Mouse (Mus musculus) MEL (cell line): ENCODE measurements at regions not wholly inside any gene's neighbourhood (a gene's known extent, or its start where the extent isn't known, plus 50 kb on each side); places are given as distances from the start of the nearest gene placed in this dataset.
A peak's percentile ranks its signal among the peaks of the same experiment; 100 is the strongest.

Experiments
- DNase-seq: peaks from one replicate; pipeline ENCODE4 v3.0.0; 2011; ENCODE audit warnings: low read depth, low spot score
- H3K27ac ChIP-seq: 2 replicates; pipeline ENCODE4 v1.5.1; 2012; ENCODE audit warnings: low read depth, mild to moderate bottlenecking, control low read depth, low read length, moderate library complexity; ENCODE audit not compliant: control insufficient read depth
- H3K27me3 ChIP-seq, 2 experiments: fragments of 150-350 bp in 1 of 2; sonication (generic) in 1 of 2; 2 replicates each; pipeline ENCODE4 v1.6.1; 2012; ENCODE audit warnings: low read length in 2 of 2, mild to moderate bottlenecking in 2 of 2, improper control_type of control experiment in 1 of 2, moderate library complexity in 1 of 2; ENCODE audit not compliant: insufficient read depth in 2 of 2, control insufficient read depth in 1 of 2
- H3K36me3 ChIP-seq, 2 experiments: 2 replicates each; pipeline ENCODE4 v1.6.1; 2012 to 2014; ENCODE audit warnings: low read length in 2 of 2, improper control_type of control experiment in 1 of 2, inconsistent platforms in 1 of 2, mild to moderate bottlenecking in 1 of 2; ENCODE audit not compliant: insufficient read depth in 2 of 2, control insufficient read depth in 1 of 2
- H3K4me1 ChIP-seq, 2 experiments: fragments of 150-350 bp in 1 of 2; sonication (generic) in 1 of 2; 2 replicates each; pipeline ENCODE4 v1.6.1; 2012; ENCODE audit warnings: low read length in 2 of 2, improper control_type of control experiment in 1 of 2, mild to moderate bottlenecking in 1 of 2; ENCODE audit not compliant: insufficient read depth in 2 of 2, control insufficient read depth in 1 of 2
- H3K4me3 ChIP-seq, 2 experiments: fragments of 150-350 bp in 1 of 2; sonication (generic) in 1 of 2; 2 replicates each; pipeline ENCODE4 v1.5.1; 2012; ENCODE audit warnings: low read depth in 2 of 2, low read length in 2 of 2, mild to moderate bottlenecking in 2 of 2, moderate library complexity in 2 of 2, control low read depth in 1 of 2, improper control_type of control experiment in 1 of 2; ENCODE audit not compliant: control insufficient read depth in 1 of 2, insufficient read depth in 1 of 2
- H3K79me2 ChIP-seq: 2 replicates; pipeline ENCODE4 v1.6.1; 2012; ENCODE audit warnings: mild to moderate bottlenecking, low read length, moderate library complexity; ENCODE audit not compliant: control insufficient read depth, poor library complexity, insufficient read depth
- H3K9ac ChIP-seq: 2 replicates; pipeline ENCODE4 v1.6.1; 2012; ENCODE audit warnings: low read depth, mild to moderate bottlenecking, control low read depth, low read length, moderate library complexity; ENCODE audit not compliant: control insufficient read depth, poor library complexity, severe bottlenecking
- H3K9me3 ChIP-seq: fragments of 150-350 bp; sonication (generic); replicated peaks from 2 replicates; pipeline ENCODE4 v1.6.1; 2012; ENCODE audit warnings: mild to moderate bottlenecking, low read length, improper control_type of control experiment, moderate library complexity; ENCODE audit not compliant: insufficient read depth
- CHD1 ChIP-seq: IDR thresholded peaks from 2 replicates; pipeline ENCODE4 v1.6.1; 2012; ENCODE audit warnings: low read depth, mild to moderate bottlenecking, inconsistent platforms, low read length, improper control_type of control experiment
- CHD2 ChIP-seq: IDR thresholded peaks from 2 replicates; pipeline ENCODE4 v1.6.1; 2011; ENCODE audit warnings: low read length, improper control_type of control experiment
- CTCF ChIP-seq, 3 experiments: IDR thresholded peaks in 2 of 3; conservative IDR thresholded peaks in 1 of 3; 2 replicates each; pipeline ENCODE4 v1.5.1; 2011 to 2012; ENCODE audit warnings: low read length in 3 of 3, low read depth in 2 of 3, mild to moderate bottlenecking in 2 of 3, improper control_type of control experiment in 1 of 3, inconsistent platforms in 1 of 3, mixed read lengths in 1 of 3, moderate library complexity in 1 of 3; ENCODE audit not compliant: control insufficient read depth in 1 of 3, insufficient read depth in 1 of 3, poor library complexity in 1 of 3, severe bottlenecking in 1 of 3
- E2F4 ChIP-seq: IDR thresholded peaks from 2 replicates; pipeline ENCODE4 v1.6.1; 2011; ENCODE audit warnings: low read depth, low read length, improper control_type of control experiment, borderline replicate concordance
- ELF1 ChIP-seq: IDR thresholded peaks from 2 replicates; pipeline ENCODE4 v1.6.1; 2014; ENCODE audit warnings: low read depth, mild to moderate bottlenecking, inconsistent platforms, low read length, improper control_type of control experiment, moderate library complexity
- EP300 ChIP-seq, 2 experiments: IDR thresholded peaks; 2 replicates each; pipeline ENCODE4 v1.6.1; 2011; ENCODE audit warnings: improper control_type of control experiment in 2 of 2, low read length in 2 of 2, low read depth in 1 of 2, mild to moderate bottlenecking in 1 of 2
- ETS1 ChIP-seq: IDR thresholded peaks from 2 replicates; pipeline ENCODE4 v1.6.1; 2012; ENCODE audit warnings: low read depth, mild to moderate bottlenecking, inconsistent platforms, low read length, improper control_type of control experiment, moderate library complexity
- GABPA ChIP-seq: IDR thresholded peaks from 2 replicates; pipeline ENCODE4 v1.6.1; 2012; ENCODE audit warnings: low read depth, mild to moderate bottlenecking, inconsistent platforms, low read length, improper control_type of control experiment, moderate library complexity
- GATA1 ChIP-seq: IDR thresholded peaks from 2 replicates; pipeline ENCODE4 v1.6.1; 2011; ENCODE audit warnings: low read depth, low read length, improper control_type of control experiment
- HCFC1 ChIP-seq: IDR thresholded peaks from 2 replicates; pipeline ENCODE4 v1.6.1; 2012; ENCODE audit warnings: low read depth, mild to moderate bottlenecking, inconsistent platforms, low read length, improper control_type of control experiment, moderate library complexity
- JUND ChIP-seq: IDR thresholded peaks from 2 replicates; pipeline ENCODE4 v1.6.1; 2011; ENCODE audit warnings: low read depth, mild to moderate bottlenecking, improper control_type of control experiment, low read length
- KAT2A ChIP-seq: conservative IDR thresholded peaks from 2 replicates; pipeline ENCODE4 v1.6.1; 2012; ENCODE audit warnings: low read depth, low read length, improper control_type of control experiment, inconsistent platforms
- MAFK ChIP-seq: IDR thresholded peaks from 2 replicates; pipeline ENCODE4 v1.6.1; 2011; ENCODE audit warnings: low read depth, mild to moderate bottlenecking, low read length, improper control_type of control experiment, borderline replicate concordance
- MAZ ChIP-seq: IDR thresholded peaks from 2 replicates; pipeline ENCODE4 v1.6.1; 2012; ENCODE audit warnings: low read depth, mild to moderate bottlenecking, inconsistent platforms, low read length, improper control_type of control experiment
- MYB ChIP-seq: IDR thresholded peaks from 2 replicates; pipeline ENCODE4 v1.6.1; 2011; ENCODE audit warnings: mild to moderate bottlenecking, low read depth, low read length, improper control_type of control experiment
- MYC ChIP-seq: IDR thresholded peaks from 2 replicates; pipeline ENCODE4 v1.6.1; 2011; ENCODE audit warnings: low read depth, mild to moderate bottlenecking, low read length, improper control_type of control experiment, moderate library complexity
- NELFE ChIP-seq: IDR thresholded peaks from 2 replicates; pipeline ENCODE4 v1.6.1; 2011; ENCODE audit warnings: low read depth, low read length, improper control_type of control experiment
- POLR2A ChIP-seq, 2 experiments: IDR thresholded peaks; 2 replicates each; pipeline ENCODE4 v1.6.1; 2011 to 2012; ENCODE audit warnings: low read length in 2 of 2, mild to moderate bottlenecking in 2 of 2, control low read depth in 1 of 2, improper control_type of control experiment in 1 of 2, low read depth in 1 of 2, moderate library complexity in 1 of 2; ENCODE audit not compliant: control insufficient read depth in 1 of 2, insufficient read depth in 1 of 2, poor library complexity in 1 of 2
- POLR2AphosphoS5 ChIP-seq: IDR thresholded peaks from 2 replicates; pipeline ENCODE4 v1.6.1; 2012; ENCODE audit warnings: low read depth, borderline replicate concordance, mild to moderate bottlenecking, inconsistent platforms, low read length, moderate library complexity, mixed read lengths
- RAD21 ChIP-seq: IDR thresholded peaks from 2 replicates; pipeline ENCODE4 v1.6.1; 2011; ENCODE audit warnings: mild to moderate bottlenecking, low read depth, low read length, improper control_type of control experiment
- RCOR1 ChIP-seq: IDR thresholded peaks from 2 replicates; pipeline ENCODE4 v1.6.1; 2012; ENCODE audit warnings: low read depth, mild to moderate bottlenecking, inconsistent platforms, low read length, improper control_type of control experiment
- SIN3A ChIP-seq: IDR thresholded peaks from 2 replicates; pipeline ENCODE4 v1.6.1; 2012; ENCODE audit warnings: low read length, improper control_type of control experiment, inconsistent platforms
- SMC3 ChIP-seq: IDR thresholded peaks from 2 replicates; pipeline ENCODE4 v1.6.1; 2011; ENCODE audit warnings: low read depth, low read length, improper control_type of control experiment
- TAL1 ChIP-seq: IDR thresholded peaks from 2 replicates; pipeline ENCODE4 v1.6.1; 2012; ENCODE audit warnings: mild to moderate bottlenecking, inconsistent platforms, low read length, moderate library complexity, mixed read lengths
- TBP ChIP-seq: IDR thresholded peaks from 2 replicates; pipeline ENCODE4 v1.8.0; 2011; ENCODE audit warnings: low read depth, low read length, improper control_type of control experiment
- TCF12 ChIP-seq: IDR thresholded peaks from 2 replicates; pipeline ENCODE4 v1.6.1; 2014; ENCODE audit warnings: low read depth, mild to moderate bottlenecking, inconsistent platforms, low read length, improper control_type of control experiment, moderate library complexity
- USF1 ChIP-seq: IDR thresholded peaks from 2 replicates; pipeline ENCODE4 v1.6.1; 2014; ENCODE audit warnings: low read depth, mild to moderate bottlenecking, inconsistent platforms, low read length, improper control_type of control experiment, moderate library complexity
- USF2 ChIP-seq, 2 experiments: IDR thresholded peaks; 2 replicates each; pipeline ENCODE4 v1.6.1; 2011 to 2012; ENCODE audit warnings: improper control_type of control experiment in 2 of 2, low read length in 2 of 2, borderline replicate concordance in 1 of 2, inconsistent platforms in 1 of 2, low read depth in 1 of 2, mild to moderate bottlenecking in 1 of 2; ENCODE audit not compliant: insufficient read depth in 1 of 2
- ZC3H11A ChIP-seq: IDR thresholded peaks from 2 replicates; pipeline ENCODE4 v1.6.1; 2012; ENCODE audit warnings: low read depth, mild to moderate bottlenecking, inconsistent platforms, low read length, improper control_type of control experiment
- ZKSCAN1 ChIP-seq: IDR thresholded peaks from 2 replicates; pipeline ENCODE4 v1.6.1; 2012; ENCODE audit warnings: low read depth, mild to moderate bottlenecking, inconsistent platforms, low read length, improper control_type of control experiment, moderate library complexity
- ZMIZ1 ChIP-seq: IDR thresholded peaks from 2 replicates; pipeline ENCODE4 v1.6.1; 2012; ENCODE audit warnings: low read depth, mild to moderate bottlenecking, inconsistent platforms, low read length, improper control_type of control experiment, moderate library complexity
- ZNF384 ChIP-seq: IDR thresholded peaks from 2 replicates; pipeline ENCODE4 v1.6.1; 2012; ENCODE audit warnings: low read depth, mild to moderate bottlenecking, inconsistent platforms, low read length, improper control_type of control experiment

DNA sequence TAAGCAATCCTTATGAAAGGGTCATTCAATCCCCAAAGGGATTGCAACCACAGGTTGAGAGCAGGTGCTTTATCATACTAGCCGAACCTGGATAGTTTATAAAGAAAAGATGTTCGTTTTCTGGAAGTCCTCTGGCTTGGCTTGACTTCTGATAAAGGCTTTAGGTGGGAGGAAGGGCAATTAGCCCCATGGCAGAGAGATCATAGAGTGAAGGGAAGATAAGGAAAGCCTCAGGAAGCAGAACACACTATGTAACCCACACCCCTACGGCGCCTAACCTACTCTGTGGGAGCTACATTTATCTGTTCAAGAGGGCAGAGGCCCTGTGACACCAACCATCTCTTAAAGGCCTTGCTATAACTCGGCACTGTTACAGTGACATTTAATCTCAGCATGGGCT lies 204.2 kb downstream of the Pten start:
- Histone ChIP-seq H3K4me1 (peaks cover 35 to 59% of the 10 kb centered on the region in 2 experiments), H3K27me3 (no peaks in the 10 kb centered on the region), H3K9ac (no peak overlapping the region), H3K4me3 (peak overlapping the region in 1 of 2 experiments; percentile 38; a peak in 1 of 4 replicates), H3K79me2 (no peaks in the 10 kb centered on the region), H3K9me3 (no peaks in the 10 kb centered on the region), H3K36me3 (peaks cover 0 to 41% of the 10 kb centered on the region in 2 experiments; a peak in 2 of 4 replicates), H3K27ac (peak overlapping the region; percentile 81)
- DNase-seq = peak; percentile 79
- TF ChIP-seq MYB = peak; percentile 79
- no peak for TF ChIP-seq ZKSCAN1
- no peak for TF ChIP-seq KAT2A
- peak; percentile 89 to 93 for TF ChIP-seq EP300 (IDR thresholded peaks at IDR 0.05; ENCODE audit: low read depth in 1 of 2, low read length in 2 of 2)
- peak; percentile 35; the same call in 1 of the 2 replicates for TF ChIP-seq MAZ
- TF ChIP-seq USF1 = no peak
- peak; percentile 89 for TF ChIP-seq ETS1
- TF ChIP-seq USF2 (IDR thresholded peaks at IDR 0.05; ENCODE audit: borderline replicate concordance in 1 of 2, insufficient read depth in 1 of 2, low read depth in 1 of 2, low read length in 2 of 2) = no peak
- no peak for TF ChIP-seq GABPA
- no peak for TF ChIP-seq E2F4
- peak; percentile 82 for TF ChIP-seq SIN3A
- TF ChIP-seq CHD1 = no peak
- peak; percentile 82 for TF ChIP-seq TCF12
- TF ChIP-seq RAD21 = no peak
- TF ChIP-seq MYC = 0 out of 2 replicates have a peak, but pooled peaks have one; percentile 27
- peak; percentile 27; the same call in 1 of the 2 replicates for TF ChIP-seq CHD2
- TF ChIP-seq TAL1 = no peak
- TF ChIP-seq ZC3H11A = 0 out of 2 replicates have a peak, but pooled peaks have one; percentile 8
- 0 out of 2 replicates have a peak, but pooled peaks have one; percentile 18 for TF ChIP-seq ELF1
- TF ChIP-seq TBP = peak; percentile 28; the same call in 1 of the 2 replicates
- peak; percentile 90 for TF ChIP-seq GATA1
- TF ChIP-seq HCFC1 = peak; percentile 29; the same call in 1 of the 2 replicates
- no peak for TF ChIP-seq SMC3
- no peak; the same call in 1 of the 2 replicates for TF ChIP-seq NELFE
- TF ChIP-seq POLR2A (IDR thresholded peaks at IDR 0.05; ENCODE audit: control insufficient read depth in 1 of 2, insufficient read depth in 1 of 2, low read depth in 1 of 2, low read length in 2 of 2, poor library complexity in 1 of 2) = peak in 1 of 2 experiments; percentile 35; a peak in 1 of 4 replicates
- TF ChIP-seq ZMIZ1 = no peak
- TF ChIP-seq RCOR1 = peak; percentile 74
- TF ChIP-seq JUND = peak; percentile 69; the same call in 1 of the 2 replicates
- no peak for TF ChIP-seq MAFK
- no peak for TF ChIP-seq CTCF (IDR thresholded peaks at IDR 0.05 in 2 of 3, conservative IDR thresholded peaks at IDR 0.05 in 1 of 3; ENCODE audit: control insufficient read depth in 1 of 3, insufficient read depth in 1 of 3, low read depth in 2 of 3, low read length in 3 of 3, poor library complexity in 1 of 3, severe bottlenecking in 1 of 3)
- TF ChIP-seq ZNF384 = no peak
- no peak for TF ChIP-seq POLR2AphosphoS5
